Mouse (Mus musculus) ES-E14 (cell line): ENCODE measurements around the gene Cramp1l.

Experiments used
- CHD2 ChIP-seq: IDR thresholded peaks from 2 replicates; pipeline ENCODE4 v1.6.1; 2014; ENCODE audit warnings: mild to moderate bottlenecking, low read depth, low read length, inconsistent platforms
- ZC3H11A ChIP-seq: IDR thresholded peaks from 2 replicates; pipeline ENCODE4 v1.6.1; 2012; ENCODE audit warnings: low read depth, mild to moderate bottlenecking, inconsistent platforms, low read length, borderline replicate concordance
- ZNF384 ChIP-seq: IDR thresholded peaks from 2 replicates; pipeline ENCODE4 v1.6.1; 2012; ENCODE audit warnings: low read depth, low read length, inconsistent platforms

DNA sequence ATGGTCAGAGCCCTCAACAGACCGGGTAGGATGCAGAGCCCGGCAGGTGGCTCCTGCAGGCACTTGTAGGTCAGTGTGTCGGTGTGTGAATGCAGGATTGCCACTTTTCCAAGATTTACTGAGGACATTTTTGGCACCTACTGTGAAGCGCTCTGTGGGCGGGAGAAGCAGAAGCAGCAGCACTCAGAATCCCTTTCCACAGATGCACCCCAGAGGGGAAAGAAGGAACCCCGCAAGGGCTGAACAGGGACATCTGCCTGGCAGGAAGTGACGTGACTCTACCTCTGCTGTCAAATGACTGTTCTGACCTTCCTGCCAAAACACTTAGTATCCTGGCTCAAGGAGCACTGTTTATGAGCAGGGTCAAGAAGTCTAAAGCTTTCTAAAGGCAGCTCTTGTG is 72.6 kb downstream of the Cramp1l start:
- TF ChIP-seq ZC3H11A (no peak), CHD2 (no peak), ZNF384 (no peak)
